Mouse (Mus musculus): Measurements from ENCODE around the gene Poc1b. TPM values are rescaled to one million over a fixed set of nuclear protein-coding genes. Genes with fewer than 3 reads are reported as not detected.

Poc1b gene
- total and polyA plus RNA-seq, 2 experiments from 2014 or later: 8.9 to 11.0 TPM

GRCm38 (mm10) chr10:99172906-99173507, 66.2 kb downstream of the Poc1b start:
- Histone ChIP-seq H3K9ac (replicated peaks; ENCODE audit: low read length, poor library complexity, severe bottlenecking) (no peak overlapping the region), H3K36me3 (ENCODE audit: insufficient read depth, low read length) (no peaks in the 10 kb centered on the region), H3K27me3 (ENCODE audit: insufficient read depth, low read length) (no peaks in the 10 kb centered on the region), H3K27ac (ENCODE audit: low read depth, low read length) (no peak overlapping the region), H3K4me3 (ENCODE audit: low read depth, low read length) (no peak overlapping the region), H3K4me1 (ENCODE audit: insufficient read depth, low read length) (no peaks in the 10 kb centered on the region), H3K4me2 (ENCODE audit: low read depth, low read length, poor library complexity, severe bottlenecking) (no peak overlapping the region), H3K9me3 (ENCODE audit: low read length) (no peaks in the 10 kb centered on the region)
- no peak for DNase-seq (ENCODE audit: low spot score)
- no peak for ATAC-seq (ENCODE audit: low FRiP score)
- no peak for TF ChIP-seq CTCF (IDR thresholded peaks at IDR 0.05)
- 49% methylated on average over 7 of the region's 7 CpGs for WGBS

GRCm38 (mm10) chr10:99176911-99177310, 70.1 kb downstream of the Poc1b start:
- no peak for TF ChIP-seq CTCF (IDR thresholded peaks at IDR 0.05)
- H3K27ac ChIP-seq (ENCODE audit: low read depth, low read length): no peak overlapping the region
- H3K27me3 ChIP-seq (ENCODE audit: insufficient read depth, low read length): no peaks in the 10 kb centered on the region
- no peaks in the 10 kb centered on the region for H3K9me3 ChIP-seq (ENCODE audit: low read length)
- H3K4me3 ChIP-seq (ENCODE audit: low read depth, low read length): no peak overlapping the region
- 72% methylated on average over 9 of the region's 9 CpGs for WGBS
- H3K4me1 ChIP-seq (ENCODE audit: insufficient read depth, low read length): no peaks in the 10 kb centered on the region
- H3K9ac ChIP-seq (replicated peaks; ENCODE audit: low read length, poor library complexity, severe bottlenecking): no peak overlapping the region
- H3K36me3 ChIP-seq (ENCODE audit: insufficient read depth, low read length): no peaks in the 10 kb centered on the region
- ATAC-seq (ENCODE audit: low FRiP score) (no peak), DNase-seq (ENCODE audit: low spot score) (no peak)
- no peak overlapping the region for H3K4me2 ChIP-seq (ENCODE audit: low read depth, low read length, poor library complexity, severe bottlenecking)

- H3K4me1 ChIP-seq (ENCODE audit: insufficient read depth, low read length): no peaks in the 10 kb centered on the region
- no peaks in the 10 kb centered on the region for H3K36me3 ChIP-seq (ENCODE audit: insufficient read depth, low read length)
- DNase-seq (ENCODE audit: low spot score): no peak
- H3K9ac ChIP-seq (replicated peaks; ENCODE audit: low read length, poor library complexity, severe bottlenecking): no peak overlapping the region
- no peak overlapping the region for H3K4me3 ChIP-seq (ENCODE audit: low read depth, low read length)
- no peaks in the 10 kb centered on the region for H3K27me3 ChIP-seq (ENCODE audit: insufficient read depth, low read length)
- 98% methylated on average over 2 of the region's 2 CpGs for WGBS
- no peak overlapping the region for H3K4me2 ChIP-seq (ENCODE audit: low read depth, low read length, poor library complexity, severe bottlenecking)
- no peak overlapping the region for H3K27ac ChIP-seq (ENCODE audit: low read depth, low read length)
- ATAC-seq (ENCODE audit: low FRiP score): no peak
- peak; percentile 26; the same call in 1 of the 2 replicates for TF ChIP-seq CTCF (IDR thresholded peaks at IDR 0.05)
- H3K9me3 ChIP-seq (ENCODE audit: low read length): no peaks in the 10 kb centered on the region
Measured at GRCm38 (mm10) chr10:99178118-99178517, 71.3 kb downstream of the Poc1b start.

- DNase-seq (ENCODE audit: low spot score): no peak
- Histone ChIP-seq H3K36me3 (ENCODE audit: insufficient read depth, low read length) (no peaks in the 10 kb centered on the region), H3K9ac (replicated peaks; ENCODE audit: low read length, poor library complexity, severe bottlenecking) (no peak overlapping the region), H3K4me2 (ENCODE audit: low read depth, low read length, poor library complexity, severe bottlenecking) (no peak overlapping the region), H3K27me3 (ENCODE audit: insufficient read depth, low read length) (no peaks in the 10 kb centered on the region), H3K27ac (ENCODE audit: low read depth, low read length) (no peak overlapping the region), H3K4me1 (ENCODE audit: insufficient read depth, low read length) (no peaks in the 10 kb centered on the region), H3K9me3 (ENCODE audit: low read length) (no peaks in the 10 kb centered on the region), H3K4me3 (ENCODE audit: low read depth, low read length) (no peak overlapping the region)
- no peak for TF ChIP-seq CTCF (IDR thresholded peaks at IDR 0.05)
- ATAC-seq (ENCODE audit: low FRiP score): no peak
- WGBS: 94% methylated on average over 5 of the region's 5 CpGs
Measured at GRCm38 (mm10) chr10:99179122-99179521, 72.3 kb downstream of the Poc1b start.

GRCm38 (mm10) chr10:99179566-99179965, 72.7 kb downstream of the Poc1b start:
- Histone ChIP-seq H3K36me3 (ENCODE audit: insufficient read depth, low read length) (no peaks in the 10 kb centered on the region), H3K9me3 (ENCODE audit: low read length) (no peaks in the 10 kb centered on the region), H3K4me3 (ENCODE audit: low read depth, low read length) (no peak overlapping the region), H3K9ac (replicated peaks; ENCODE audit: low read length, poor library complexity, severe bottlenecking) (no peak overlapping the region), H3K4me2 (ENCODE audit: low read depth, low read length, poor library complexity, severe bottlenecking) (no peak overlapping the region), H3K27ac (ENCODE audit: low read depth, low read length) (no peak overlapping the region), H3K4me1 (ENCODE audit: insufficient read depth, low read length) (no peaks in the 10 kb centered on the region), H3K27me3 (ENCODE audit: insufficient read depth, low read length) (no peaks in the 10 kb centered on the region)
- no peak for TF ChIP-seq CTCF (IDR thresholded peaks at IDR 0.05)
- ATAC-seq (ENCODE audit: low FRiP score) (no peak), DNase-seq (ENCODE audit: low spot score) (no peak)
- 97% methylated on average over 4 of the region's 4 CpGs for WGBS

- no peak for DNase-seq (ENCODE audit: low spot score)
- Histone ChIP-seq H3K27ac (ENCODE audit: low read depth, low read length) (no peak overlapping the region), H3K36me3 (ENCODE audit: insufficient read depth, low read length) (no peaks in the 10 kb centered on the region), H3K9ac (replicated peaks; ENCODE audit: low read length, poor library complexity, severe bottlenecking) (no peak overlapping the region), H3K4me3 (ENCODE audit: low read depth, low read length) (no peak overlapping the region), H3K9me3 (ENCODE audit: low read length) (no peaks in the 10 kb centered on the region), H3K4me1 (ENCODE audit: insufficient read depth, low read length) (no peaks in the 10 kb centered on the region), H3K4me2 (ENCODE audit: low read depth, low read length, poor library complexity, severe bottlenecking) (no peak overlapping the region), H3K27me3 (ENCODE audit: insufficient read depth, low read length) (no peaks in the 10 kb centered on the region)
- TF ChIP-seq CTCF (IDR thresholded peaks at IDR 0.05): no peak
- no peak for ATAC-seq (ENCODE audit: low FRiP score)
- 92% methylated on average over 8 of the region's 8 CpGs for WGBS
Measured at GRCm38 (mm10) chr10:99181497-99181896, 74.7 kb downstream of the Poc1b start.

Measured in midbrain, postnatal 0 days (tissue).